Mouse (Mus musculus) G1E (cell line): Measurements from ENCODE around the gene Dusp5.

Experiments
- CTCF ChIP-seq: IDR thresholded peaks from 2 replicates; pipeline ENCODE4 v1.5.1; 2012; ENCODE audit warnings: low read depth, low read length, inconsistent platforms, mixed read lengths
- GATA1 ChIP-seq: IDR thresholded peaks from 2 replicates; pipeline ENCODE4 v1.6.1; 2012; ENCODE audit warnings: borderline replicate concordance, low read length, inconsistent platforms, mixed read lengths
- GATA2 ChIP-seq: IDR thresholded peaks from 2 replicates; pipeline ENCODE4 v1.6.1; 2012; ENCODE audit warnings: low read depth, low read length, inconsistent platforms, borderline replicate concordance
- POLR2AphosphoS5 ChIP-seq: IDR thresholded peaks from 2 replicates; pipeline ENCODE4 v1.6.1; 2012; ENCODE audit warnings: low read depth, low read length, inconsistent platforms; ENCODE audit not compliant: insufficient replicate concordance
- TAL1 ChIP-seq: conservative IDR thresholded peaks from 2 replicates; pipeline ENCODE4 v1.6.1; 2012; ENCODE audit warnings: low read depth, low read length, inconsistent platforms, mixed read lengths

DNA sequence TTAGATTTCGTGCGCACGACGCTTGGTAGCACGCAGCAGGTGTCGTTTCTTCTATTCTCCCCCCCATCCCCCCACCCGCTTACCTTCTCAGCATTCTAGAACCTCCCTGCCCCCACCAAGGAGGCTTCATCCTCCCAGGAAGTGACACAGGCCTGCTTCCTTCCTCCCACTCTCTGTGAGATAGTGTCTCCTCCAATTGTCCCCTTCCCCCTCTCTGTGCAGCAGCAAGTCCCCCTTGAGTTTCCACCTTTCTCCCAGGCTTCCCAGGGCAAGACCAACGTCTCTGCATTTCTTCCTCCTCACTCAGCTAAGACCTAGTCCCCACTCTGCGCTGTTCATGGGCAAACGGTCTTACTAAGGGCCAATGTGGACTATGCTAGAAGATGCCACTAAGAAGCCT is 8.9 kb upstream of the Dusp5 start:
- TF ChIP-seq CTCF (no peak), POLR2AphosphoS5 (no peak), GATA1 (no peak), TAL1 (no peak), GATA2 (no peak)
